Mouse (Mus musculus) olfactory bulb, adult 2 months (tissue): Measurements from ENCODE around the gene Pced1b.

Experiments
- CTCF ChIP-seq: fragments of 200-500 bp; IDR thresholded peaks from 2 replicates; pipeline ENCODE4 v1.5.1; 2012; ENCODE audit warnings: low read depth, mild to moderate bottlenecking, low read length, moderate library complexity; ENCODE audit not compliant: insufficient read depth
- POLR2A ChIP-seq: fragments of 200-500 bp; IDR thresholded peaks from 2 replicates; pipeline ENCODE4 v1.6.1; 2012; ENCODE audit warnings: mild to moderate bottlenecking, low read depth, low read length, moderate library complexity; ENCODE audit not compliant: insufficient read depth

DNA sequence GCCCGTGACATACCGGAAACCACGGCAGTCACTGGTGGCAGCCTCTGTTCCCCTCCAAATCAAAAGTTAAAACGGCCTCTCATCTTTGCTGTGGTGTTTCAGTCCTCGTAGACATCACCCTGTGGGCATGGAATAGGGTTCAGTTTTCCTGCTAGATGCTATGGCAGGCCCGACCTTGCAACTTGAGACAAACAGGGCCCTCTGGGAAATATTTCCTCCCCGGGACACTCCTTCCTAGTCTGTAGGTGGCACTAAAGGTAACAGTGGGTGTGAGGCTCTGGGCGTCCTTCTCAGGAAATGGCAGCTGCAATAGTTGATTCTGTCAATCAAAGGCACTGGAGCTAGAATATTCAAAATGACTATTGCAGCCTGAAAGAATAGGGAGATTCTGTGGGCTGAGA, 114.9 kb downstream of the Pced1b start:
- TF ChIP-seq POLR2A, result no peak
- no peak for TF ChIP-seq CTCF
